ENCODE assay signal across 7 mouse cellular contexts in genomic region chr12:110417023-110417986, GRCm38 (mm10). TPM values are rescaled to one million over a fixed set of nuclear protein-coding genes. Genes with fewer than 3 reads are reported as not detected.
DNase-seq lines count a peak whose midpoint lies in the region; ATAC-seq lines count a peak whose summit lies in the region.

No protein-coding gene starts in this region.

- H3K4me1 ChIP-seq in heart, embryonic 15.5 days (replicated peaks) = peaks cover 19% of the 10 kb centered on the region
- peaks cover 4% of the 10 kb centered on the region; the same call in 1 of the 2 replicates for H3K4me1 ChIP-seq in midbrain, embryonic 16.5 days (ENCODE audit: control insufficient read depth, insufficient read depth, low read length)

- H3K36me3 ChIP-seq in heart, embryonic 15.5 days = no peaks in the 10 kb centered on the region
- H3K36me3 ChIP-seq in midbrain, embryonic 16.5 days (ENCODE audit: control insufficient read depth, insufficient read depth, low read length) = no peaks in the 10 kb centered on the region

- peak overlapping the region; percentile 13; the same call in 1 of the 2 replicates for H3K4me3 ChIP-seq in heart, embryonic 15.5 days
- no peak overlapping the region for H3K4me3 ChIP-seq in midbrain, embryonic 16.5 days (ENCODE audit: low read depth, low read length)

- peak; percentile 56 for DNase-seq in MN1 (ENCODE audit: low spot score)
- peak; percentile 52 for DNase-seq in liver
- DNase-seq in spleen, adult 12 weeks (ENCODE audit: low spot score) = no peak
- no peak for DNase-seq in spleen, postnatal 10 days (ENCODE audit: low spot score in 2 of 2)

- no peaks in the 10 kb centered on the region for H3K27me3 ChIP-seq in heart, embryonic 15.5 days
- no peaks in the 10 kb centered on the region for H3K27me3 ChIP-seq in midbrain, embryonic 16.5 days (ENCODE audit: control insufficient read depth, insufficient read depth, low read depth, low read length)

- 47% methylated on average over 28 of the region's 28 CpGs for WGBS in heart, embryonic 15.5 days
- WGBS in midbrain, embryonic 16.5 days = 54% methylated on average over 28 of the region's 28 CpGs

- peak overlapping the region; percentile 49 for H3K4me2 ChIP-seq in heart, embryonic 15.5 days
- H3K4me2 ChIP-seq in midbrain, embryonic 16.5 days (ENCODE audit: low read length) = peak overlapping the region; percentile 21

- H3K9ac ChIP-seq in heart, embryonic 15.5 days = 0 out of 2 replicates have a peak overlapping the region, but pooled peaks have one; percentile 10
- H3K9ac ChIP-seq in midbrain, embryonic 16.5 days (ENCODE audit: low read depth, low read length) = peak overlapping the region; percentile 26; the same call in 1 of the 2 replicates

- no peak overlapping the region for H3K27ac ChIP-seq in heart, embryonic 15.5 days
- no peak overlapping the region for H3K27ac ChIP-seq in midbrain, embryonic 16.5 days (ENCODE audit: low read length)

- ATAC-seq in common myeloid progenitor, adult 5-6 weeks (replicated peaks; ENCODE audit: low read depth, poor library complexity, severe bottlenecking) = peak; percentile 68
- ATAC-seq in heart, embryonic 15.5 days (replicated peaks; ENCODE audit: insufficient number of reproducible peaks, insufficient read depth, low FRiP score, low read depth) = 0 out of 2 replicates have a peak, but pooled peaks have one; percentile 12
- no peak for ATAC-seq in midbrain, embryonic 16.5 days

- no peaks in the 10 kb centered on the region for H3K9me3 ChIP-seq in heart, embryonic 15.5 days (replicated peaks)
- no peaks in the 10 kb centered on the region for H3K9me3 ChIP-seq in midbrain, embryonic 16.5 days (replicated peaks; ENCODE audit: control insufficient read depth, low read length, poor library complexity, severe bottlenecking)

RNA-seq across cellular contexts. Expression of gene Ppp2r5c, which starts 29.6 kb away (rescaled TPM):
- total RNA-seq in common myeloid progenitor, adult 5-6 weeks (2017) = 222 and 243 TPM in 2 replicates
- 117 and 124 TPM in 2 replicates for polyA plus RNA-seq in heart, embryonic 15.5 days (2015; fragmentation: Nextera tagmentation; extraction: Ambion mirVana)
- 144 and 147 TPM in 2 replicates for polyA plus RNA-seq in midbrain, embryonic 16.5 days (2015; fragmentation: Nextera tagmentation; extraction: Ambion mirVana)

Comparison
In these comparisons a context has a peak if more than half of its experiments do, and no peak if none do; other contexts are left out.
1. DNase-seq: peak in MN1 (single experiment) and liver (single experiment); none in spleen, adult 12 weeks (single experiment) and spleen, postnatal 10 days (0 of 2).